Mouse (Mus musculus) cortical plate, adult 2 months (tissue): Measurements from ENCODE around the gene Fat2. TPM values are rescaled to one million over a fixed set of nuclear protein-coding genes. Genes with fewer than 3 reads are reported as not detected.

Source experiments
- H3K27ac ChIP-seq: fragments of 200-500 bp; 2 replicates; pipeline ENCODE4 v1.5.1; 2012; ENCODE audit warnings: low read length, control low read depth, inconsistent platforms; ENCODE audit not compliant: insufficient read depth
- H3K4me1 ChIP-seq: fragments of 200-500 bp; 2 replicates; pipeline ENCODE4 v1.6.1; 2011; ENCODE audit warnings: low read length; ENCODE audit not compliant: control insufficient read depth, insufficient read depth
- H3K4me3 ChIP-seq: fragments of 200-500 bp; 2 replicates; pipeline ENCODE4 v1.5.1; 2011; ENCODE audit warnings: mild to moderate bottlenecking, low read length, control low read depth; ENCODE audit not compliant: insufficient read depth
- CTCF ChIP-seq: fragments of 200-500 bp; IDR thresholded peaks from 2 replicates; pipeline ENCODE4 v1.5.1; 2011; ENCODE audit warnings: mild to moderate bottlenecking, control low read depth, low read length; ENCODE audit not compliant: insufficient read depth; ENCODE audit errors: extremely low read depth
- POLR2A ChIP-seq: fragments of 200-500 bp; IDR thresholded peaks from 2 replicates; pipeline ENCODE4 v1.6.1; 2011; ENCODE audit warnings: mild to moderate bottlenecking, low read length, control low read depth; ENCODE audit not compliant: insufficient read depth; ENCODE audit errors: extremely low read depth
- polyA plus RNA-seq: library from polyadenylated mRNA; depleted of rRNA; stranded (reverse); fragments of >200 nt; gene quantifications from 2 replicates; pipeline ENCODE4 v1.2.3, GENCODE M21; 2012

The Fat2 gene
- polyA plus RNA-seq, 1 experiment = 0.06 TPM

DNA sequence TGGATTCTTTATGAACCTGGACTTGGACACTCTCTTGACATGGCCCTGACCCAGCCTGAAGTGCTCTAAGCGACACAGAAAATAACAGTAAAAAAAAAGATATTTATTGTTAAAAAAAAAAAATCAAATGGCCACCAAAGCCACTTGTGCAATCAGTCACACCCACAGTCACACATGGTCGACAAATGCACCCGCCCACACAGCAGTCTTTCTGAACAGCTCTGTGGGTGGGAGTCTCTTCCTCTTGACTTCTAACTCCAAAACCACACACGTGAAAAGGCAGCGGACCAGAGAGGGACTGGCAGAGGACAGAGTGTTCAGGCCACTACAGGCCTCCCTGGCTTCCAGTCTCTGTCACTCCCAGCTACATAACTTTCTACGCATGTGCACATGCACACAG, 85.8 kb downstream of the Fat2 start:
- no peak overlapping the region for H3K27ac ChIP-seq
- no peaks in the 10 kb centered on the region; the same call in 1 of the 2 replicates for H3K4me1 ChIP-seq
- TF ChIP-seq CTCF (no peak), POLR2A (no peak)
- H3K4me3 ChIP-seq = no peak overlapping the region

DNA sequence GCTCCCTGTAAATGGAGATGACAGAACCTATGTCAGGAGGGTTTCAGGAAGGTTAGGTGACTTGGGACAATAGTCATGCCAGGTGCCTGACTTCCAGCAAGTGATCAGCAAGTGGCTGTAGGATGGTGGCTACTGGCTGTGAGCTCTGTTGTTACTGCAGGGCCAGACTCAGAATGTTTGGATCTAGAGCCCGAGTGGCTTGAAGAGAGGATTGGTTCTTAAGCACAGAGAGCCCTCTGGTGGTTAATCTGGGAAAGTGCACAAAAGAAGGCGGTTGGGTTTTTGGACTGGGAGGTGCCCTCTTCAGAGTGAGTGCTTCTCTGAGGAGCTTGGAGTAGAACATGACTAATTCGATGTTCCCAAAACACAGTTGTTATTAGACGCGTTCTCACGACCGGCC, 95.8 kb downstream of the Fat2 start:
- no peaks in the 10 kb centered on the region for H3K4me1 ChIP-seq

DNA sequence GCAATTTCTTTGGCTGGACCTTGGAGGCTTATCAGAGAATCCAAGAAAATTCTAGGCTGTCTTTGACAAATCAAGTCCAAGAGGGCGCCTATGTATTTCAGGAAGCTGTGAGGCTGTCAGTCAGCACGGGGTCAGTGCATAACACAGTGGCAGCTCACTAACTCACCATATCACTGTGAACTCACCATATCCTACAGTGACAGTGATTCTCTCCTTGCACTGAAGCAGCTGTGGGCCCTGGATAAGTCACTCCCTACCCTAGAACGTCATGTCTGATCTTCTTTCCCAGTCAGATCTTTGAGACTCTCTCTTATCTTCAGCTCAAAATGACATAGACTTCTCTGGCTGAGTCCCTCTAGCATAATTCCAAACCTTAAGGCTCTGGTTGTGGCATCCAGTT, 96.9 kb downstream of the Fat2 start:
- H3K4me3 ChIP-seq = no peak overlapping the region
- H3K27ac ChIP-seq = no peak overlapping the region
- TF ChIP-seq POLR2A = no peak
- TF ChIP-seq CTCF = no peak
- no peaks in the 10 kb centered on the region for H3K4me1 ChIP-seq

More for the DNA sequence above, 95.8 kb downstream of the Fat2 start:
- Histone ChIP-seq H3K4me3 (no peak overlapping the region), H3K27ac (no peak overlapping the region)
- peak; percentile 75 for TF ChIP-seq CTCF
- TF ChIP-seq POLR2A = no peak

DNA sequence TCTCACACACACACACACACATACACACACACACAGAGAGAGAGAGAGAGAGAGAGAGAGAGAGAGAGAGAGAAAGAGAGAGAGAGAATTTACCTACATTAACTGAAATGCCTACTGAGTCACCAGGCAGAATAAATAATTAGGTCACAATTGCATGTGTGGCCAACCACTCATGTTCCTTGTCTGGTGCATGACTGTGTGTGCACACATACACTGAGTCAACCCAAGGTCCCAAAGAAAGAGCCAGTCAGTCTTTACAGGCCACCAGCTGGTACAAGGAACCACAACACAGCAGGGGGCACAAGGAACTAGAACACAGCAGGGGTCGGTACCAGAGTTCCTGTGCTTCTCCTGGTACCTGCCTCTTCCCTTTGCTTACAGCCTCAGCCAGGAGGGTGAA, 99.5 kb downstream of the Fat2 start:
- Histone ChIP-seq H3K4me3 (no peak overlapping the region), H3K27ac (no peak overlapping the region), H3K4me1 (no peaks in the 10 kb centered on the region)
- TF ChIP-seq POLR2A (no peak), CTCF (no peak)

DNA sequence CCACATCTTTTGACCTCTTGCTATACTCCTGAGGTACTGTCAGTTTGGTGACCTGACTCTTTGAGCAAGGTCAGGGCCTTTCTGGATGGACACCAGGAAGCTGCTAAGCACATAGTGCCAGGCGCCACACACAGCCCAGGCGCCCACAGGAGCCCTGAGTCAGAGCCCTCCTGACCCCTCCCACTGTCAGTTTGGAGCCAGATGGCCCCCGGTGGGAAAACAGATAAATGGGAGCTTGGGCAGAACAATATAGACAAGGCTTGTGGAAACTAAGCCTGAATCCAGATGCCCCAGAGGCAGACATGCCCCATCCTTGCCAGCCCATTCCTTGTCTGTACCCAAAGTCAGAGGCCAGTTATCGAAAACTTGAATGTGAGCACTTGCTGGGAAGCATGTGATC, 101.6 kb downstream of the Fat2 start:
- no peak overlapping the region for H3K27ac ChIP-seq
- TF ChIP-seq POLR2A (no peak), CTCF (no peak)
- H3K4me1 ChIP-seq = no peaks in the 10 kb centered on the region
- H3K4me3 ChIP-seq = no peak overlapping the region

DNA sequence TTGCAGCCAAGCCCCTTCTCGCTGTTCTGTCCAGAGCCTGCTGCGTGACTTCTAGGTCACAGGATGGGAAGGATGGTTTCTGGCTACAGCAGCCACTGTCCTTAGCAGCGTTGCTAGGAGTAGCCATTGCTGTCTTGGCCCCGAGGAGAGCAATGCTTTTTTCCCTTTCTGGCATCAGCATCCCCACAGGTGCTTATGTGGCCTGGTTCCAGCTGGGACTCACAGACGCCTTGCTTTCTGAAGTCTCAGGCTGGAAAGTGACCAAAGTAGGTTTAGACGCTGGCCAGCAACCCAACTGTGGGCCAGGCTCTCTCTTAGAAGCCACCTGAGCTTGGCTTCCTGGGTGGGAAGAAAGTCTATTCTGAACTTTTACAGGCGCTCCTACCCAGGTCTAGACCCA, 102.1 kb downstream of the Fat2 start:
- Histone ChIP-seq H3K27ac (no peak overlapping the region), H3K4me3 (no peak overlapping the region), H3K4me1 (no peaks in the 10 kb centered on the region)
- TF ChIP-seq POLR2A (no peak), CTCF (no peak)

DNA sequence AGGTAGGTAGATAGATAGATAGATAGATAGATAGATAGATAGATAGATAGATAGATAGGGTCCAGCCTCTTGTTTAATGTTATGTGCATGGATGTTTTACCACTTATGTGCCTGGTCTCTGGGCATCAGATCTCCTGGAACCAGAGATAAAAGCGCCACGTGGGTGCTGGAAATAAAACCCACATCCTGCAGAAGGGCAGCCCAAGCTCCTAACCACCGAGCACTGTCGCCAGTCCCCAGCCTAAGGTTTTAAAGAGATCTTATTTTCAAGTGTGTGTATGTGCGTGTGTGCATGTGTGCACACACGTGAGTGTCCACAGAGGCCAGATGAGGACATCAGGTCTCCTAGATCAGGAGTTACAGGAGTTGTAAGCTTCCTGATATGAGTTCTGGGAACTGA, 105.3 kb downstream of the Fat2 start:
- Histone ChIP-seq H3K4me1 (no peaks in the 10 kb centered on the region), H3K27ac (no peak overlapping the region)

DNA sequence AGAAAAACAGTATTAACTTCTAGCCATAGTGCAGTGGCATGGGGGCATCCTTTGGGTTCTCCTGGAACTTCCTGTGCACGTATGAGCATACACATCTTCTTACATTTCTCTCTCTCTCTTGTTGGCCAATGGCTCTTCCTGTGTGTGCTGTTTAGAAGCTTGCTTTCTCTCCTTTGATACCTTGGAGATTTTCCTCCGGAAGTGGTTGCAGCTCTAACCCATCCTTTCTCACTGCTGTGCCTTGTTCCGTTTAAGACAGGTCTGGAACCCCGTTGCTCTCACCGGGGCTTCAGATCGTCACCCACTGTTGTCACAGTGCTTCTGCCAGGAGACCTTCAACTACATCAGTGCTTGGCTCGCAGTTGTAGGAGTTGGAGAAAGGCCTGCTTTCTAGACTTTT, 115.1 kb downstream of the Fat2 start:
- H3K27ac ChIP-seq = no peak overlapping the region
- TF ChIP-seq POLR2A (no peak), CTCF (no peak)
- H3K4me3 ChIP-seq = no peak overlapping the region
- H3K4me1 ChIP-seq = peaks cover 3% of the 10 kb centered on the region; the same call in 1 of the 2 replicates

More for the DNA sequence above, 105.3 kb downstream of the Fat2 start:
- TF ChIP-seq CTCF (no peak), POLR2A (no peak)
- no peak overlapping the region for H3K4me3 ChIP-seq

DNA sequence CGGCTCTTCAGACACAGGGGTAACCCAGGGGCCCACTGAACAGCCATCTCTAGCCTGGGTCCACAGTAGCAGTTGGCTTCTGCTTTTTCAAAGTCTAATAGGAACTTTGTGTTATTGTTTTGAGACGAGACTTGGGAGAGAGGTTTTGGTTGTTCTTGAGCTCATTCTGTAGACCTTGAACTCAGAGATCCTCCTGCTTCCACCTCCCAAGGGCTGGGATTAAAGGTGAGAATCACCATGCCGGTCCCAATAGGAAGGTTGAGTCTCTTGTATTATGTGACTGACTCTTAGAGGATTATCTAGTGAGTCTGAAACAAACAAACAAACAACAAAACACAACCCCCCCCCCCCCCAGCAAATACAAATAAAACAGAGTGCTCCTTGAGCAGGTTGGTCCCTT, 117.9 kb downstream of the Fat2 start:
- peaks cover 5% of the 10 kb centered on the region; the same call in 1 of the 2 replicates for H3K4me1 ChIP-seq
- H3K27ac ChIP-seq = no peak overlapping the region
- no peak overlapping the region for H3K4me3 ChIP-seq
- TF ChIP-seq POLR2A (no peak), CTCF (no peak)

DNA sequence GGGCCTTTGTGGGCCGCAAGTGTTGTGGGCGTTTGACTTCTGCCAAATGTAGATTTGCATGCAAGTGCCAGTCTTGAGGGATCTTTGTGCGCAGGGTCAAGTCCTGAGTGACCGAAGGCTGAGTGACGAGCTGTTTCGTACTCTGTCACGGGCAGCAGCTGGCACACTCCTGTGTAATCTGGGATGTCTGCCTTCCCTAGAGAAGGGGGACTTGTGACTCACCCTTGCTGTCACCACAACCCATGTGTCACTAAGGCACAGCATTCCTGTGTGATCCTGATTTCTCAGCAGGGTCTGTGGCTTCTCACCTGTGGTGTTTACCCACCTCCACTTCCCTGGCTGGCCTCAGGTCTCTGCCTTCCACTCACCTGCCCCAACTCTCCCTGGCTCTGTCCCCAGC, 118.5 kb downstream of the Fat2 start:
- TF ChIP-seq CTCF = no peak
- no peak for TF ChIP-seq POLR2A
- Histone ChIP-seq H3K4me3 (no peak overlapping the region), H3K27ac (0 out of 2 replicates have a peak overlapping the region, but pooled peaks have one; percentile 14)

DNA sequence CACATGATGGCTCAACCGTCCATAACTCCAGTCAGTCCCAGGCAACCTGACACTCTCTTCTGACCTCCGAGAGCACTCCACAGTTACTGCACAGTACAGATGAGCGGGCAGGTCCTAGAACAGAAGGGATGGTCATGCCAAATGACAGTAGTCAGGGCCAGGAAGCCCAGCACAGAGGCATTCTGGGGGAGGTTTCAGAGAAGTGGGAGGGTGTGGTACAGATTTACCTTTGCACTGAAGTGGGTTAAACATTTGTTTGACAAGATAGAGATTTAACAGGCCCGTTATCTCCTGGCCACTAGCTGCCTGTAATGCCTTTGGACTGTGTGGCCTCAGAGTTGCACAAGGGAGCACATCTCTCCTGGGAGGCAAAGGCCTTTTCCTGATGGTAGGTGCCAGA, 118.9 kb downstream of the Fat2 start:
- peak overlapping the region; percentile 14; the same call in 1 of the 2 replicates for H3K27ac ChIP-seq

More for the DNA sequence above, 118.5 kb downstream of the Fat2 start:
- peaks cover 5% of the 10 kb centered on the region; the same call in 1 of the 2 replicates for H3K4me1 ChIP-seq

More for the DNA sequence above, 118.9 kb downstream of the Fat2 start:
- TF ChIP-seq POLR2A (no peak), CTCF (no peak)
- Histone ChIP-seq H3K4me1 (peaks cover 5% of the 10 kb centered on the region; the same call in 1 of the 2 replicates), H3K4me3 (no peak overlapping the region)
